Mouse (Mus musculus) mature B cell (primary cell): ENCODE measurements around the gene Six4.
"Not testable (repeated sequence)": the region's sequence is repeated elsewhere in the genome, so short reads cannot be mapped to it uniquely, and the experiment has no call there.

ENCODE experiments used
- in situ Hi-C: fragments of 300-500 bp; cut with MboI; formaldehyde crosslinking; loops from 2 replicates; pipeline ENCODE4 v1.14.3; 2019

Six4 gene

DNA sequence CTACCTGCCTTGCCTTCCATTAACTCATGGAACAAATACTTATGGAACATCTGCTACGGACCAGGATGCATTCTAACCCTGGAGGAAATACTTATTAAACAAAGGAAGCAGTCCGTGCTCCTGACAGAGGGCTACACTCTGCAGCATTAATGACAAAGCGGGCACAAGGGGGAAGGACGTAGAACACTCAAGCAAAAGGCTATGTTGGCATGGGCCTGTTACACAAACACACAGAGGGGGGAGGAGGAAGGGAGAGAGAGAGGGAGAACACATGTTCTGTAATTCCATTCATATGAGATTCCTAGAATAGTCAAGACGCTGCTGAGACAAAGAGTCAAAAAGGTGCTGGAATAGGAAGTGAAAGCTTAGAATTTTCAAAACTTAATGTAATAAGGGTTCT is 24.8 kb downstream of the Six4 start:
- in situ Hi-C loops = no loop called here

DNA sequence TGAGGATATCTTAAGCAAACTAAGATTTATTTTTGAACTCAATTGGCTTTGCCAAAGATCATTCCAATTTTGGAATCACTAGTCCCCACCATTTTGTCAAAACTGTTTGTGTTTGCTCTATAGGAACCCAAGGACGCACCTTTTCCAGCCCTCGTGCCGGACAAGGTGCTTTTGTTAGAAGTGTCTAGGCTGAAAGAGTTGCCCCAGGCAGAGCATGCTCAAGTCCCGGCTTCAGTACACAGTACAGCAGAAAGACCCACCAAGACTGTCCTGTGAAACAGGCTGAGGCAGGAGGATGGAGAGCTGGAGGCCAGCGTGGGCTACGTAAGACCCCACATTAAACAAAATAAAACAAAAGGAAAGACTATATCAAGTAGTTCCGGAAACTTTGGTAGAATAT is 26.2 kb downstream of the Six4 start:
- in situ Hi-C loops = no loop called here

DNA sequence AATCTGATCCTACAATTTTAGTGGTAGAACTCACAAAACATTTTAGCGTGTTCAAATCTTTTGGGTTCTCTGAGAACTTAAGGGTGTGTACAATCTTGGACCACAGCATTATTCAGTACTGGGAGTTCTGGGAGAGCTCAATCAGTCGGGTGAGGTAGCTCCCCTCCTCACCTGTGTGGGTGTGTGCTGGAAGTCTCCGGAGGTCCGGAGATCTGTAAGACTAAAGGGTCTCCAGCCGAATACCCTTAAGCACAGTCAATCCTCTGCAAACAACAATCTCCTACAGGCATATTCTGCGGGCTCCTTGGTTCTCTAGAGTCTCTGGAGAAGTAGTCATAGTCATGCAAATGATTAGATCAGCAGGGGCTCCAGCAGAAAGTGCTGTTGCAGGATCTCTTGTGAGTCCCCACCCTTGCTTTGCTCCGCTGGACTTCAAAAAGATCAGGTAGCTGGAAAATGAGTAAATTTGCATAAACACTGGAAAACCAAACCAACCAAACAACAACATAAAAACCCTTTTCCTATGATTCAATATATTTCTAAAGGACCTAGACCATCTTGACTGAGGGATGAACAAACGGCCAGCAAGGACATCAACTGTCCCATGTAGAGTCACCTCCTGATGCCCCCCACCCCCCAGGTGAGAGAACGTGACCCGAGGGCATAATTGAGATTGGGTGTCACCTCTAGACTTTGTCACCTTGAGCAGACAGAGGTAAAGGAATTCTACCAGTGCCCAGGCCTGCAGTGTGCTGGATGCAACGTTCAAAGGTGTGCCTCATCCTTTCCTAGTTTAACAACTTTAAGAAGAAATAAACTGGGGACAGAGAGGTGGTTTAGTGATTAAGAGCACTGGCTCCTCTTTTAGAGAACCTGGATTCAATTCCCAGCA is 27.3 kb downstream of the Six4 start:
- in situ Hi-C loops = no loop called here

DNA sequence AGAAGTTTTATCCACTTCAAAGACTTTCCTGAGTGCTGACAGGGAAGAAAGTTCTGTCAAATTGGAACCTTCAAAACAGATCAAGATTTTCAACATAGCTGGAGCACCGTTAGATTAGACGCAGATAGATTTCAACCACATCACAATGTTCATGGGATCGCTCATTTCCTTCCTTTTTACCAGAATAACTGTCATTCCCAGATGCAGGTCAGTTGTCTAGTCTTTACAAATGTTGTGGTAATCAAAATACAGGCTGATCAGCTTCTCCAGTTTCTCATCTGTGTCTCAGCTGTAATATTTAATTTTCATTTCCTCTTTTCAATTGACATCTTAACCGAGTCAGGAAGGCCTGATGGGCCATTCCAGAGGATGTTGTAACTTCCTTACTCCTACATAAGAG is 29.5 kb downstream of the Six4 start:
- in situ Hi-C loops = no loop called here

DNA sequence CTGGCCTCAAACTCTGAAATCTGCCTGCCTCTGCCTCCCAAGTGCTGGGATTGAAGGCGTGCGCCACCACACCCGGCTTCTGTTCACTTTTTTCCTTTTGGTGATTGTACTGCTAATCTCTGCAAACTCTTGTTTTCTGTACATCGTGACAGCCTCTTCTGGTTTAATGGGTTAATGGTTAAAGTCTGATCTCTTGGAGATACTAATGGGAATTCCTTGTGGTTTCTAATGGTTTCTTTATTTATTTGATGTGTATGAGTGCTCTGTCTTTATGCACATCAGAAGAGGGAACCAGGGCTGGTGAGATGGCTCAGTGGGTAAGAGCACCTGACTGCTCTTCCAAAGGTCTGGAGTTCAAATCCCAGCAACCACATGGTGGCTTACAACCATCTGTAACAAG is 31.4 kb downstream of the Six4 start:
- in situ Hi-C loops = not testable (repeated sequence)

DNA sequence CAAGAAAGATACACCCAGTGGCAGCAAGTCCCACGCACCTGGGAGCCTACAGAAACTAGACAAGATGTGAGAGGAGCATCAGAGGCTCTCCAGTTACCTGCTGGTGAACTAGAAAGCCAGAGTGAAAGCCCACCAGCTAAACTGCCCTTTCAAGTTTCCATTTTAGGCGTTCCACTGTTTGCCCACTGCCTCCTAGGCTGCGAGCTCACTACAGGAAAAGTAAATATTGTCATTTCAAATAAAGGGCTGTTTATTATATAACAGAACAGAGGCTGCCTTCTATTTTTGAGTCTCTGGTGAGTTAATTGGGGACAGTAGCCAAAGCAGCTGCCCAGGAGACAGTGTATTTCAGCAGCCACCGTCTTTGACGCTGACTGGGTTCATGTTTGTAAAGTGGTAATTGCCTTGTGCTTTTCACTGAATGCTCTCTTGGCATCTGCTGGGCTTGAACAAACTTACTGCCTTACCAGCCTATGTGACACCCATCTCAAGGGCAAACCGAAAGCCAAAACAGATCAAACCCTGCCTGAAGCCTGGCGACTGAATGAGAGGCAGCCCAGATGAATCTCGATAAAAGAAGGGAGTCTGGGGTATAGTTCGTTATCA is 52.3 kb downstream of the Six4 start:
- in situ Hi-C loops = no loop called here

DNA sequence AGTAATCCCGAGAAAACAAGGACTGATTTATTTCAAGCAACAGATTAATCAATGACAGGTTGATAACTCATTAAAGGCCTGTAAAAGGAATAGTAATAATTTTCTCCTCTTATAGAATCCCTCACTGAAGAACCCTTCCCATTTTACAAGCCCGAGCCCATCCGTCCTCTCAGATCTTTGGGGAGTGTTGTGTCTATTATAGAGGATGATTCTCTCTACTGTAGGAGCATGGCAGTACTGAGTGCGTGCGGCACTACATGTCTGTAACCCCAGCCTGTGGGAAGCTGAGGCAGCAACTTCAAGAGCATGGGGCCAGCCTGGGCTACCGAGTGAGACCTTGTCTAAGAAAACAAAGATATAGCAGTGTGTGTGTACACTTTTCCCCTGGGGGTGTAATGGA is 55.8 kb downstream of the Six4 start:
- in situ Hi-C loops = no loop called here

DNA sequence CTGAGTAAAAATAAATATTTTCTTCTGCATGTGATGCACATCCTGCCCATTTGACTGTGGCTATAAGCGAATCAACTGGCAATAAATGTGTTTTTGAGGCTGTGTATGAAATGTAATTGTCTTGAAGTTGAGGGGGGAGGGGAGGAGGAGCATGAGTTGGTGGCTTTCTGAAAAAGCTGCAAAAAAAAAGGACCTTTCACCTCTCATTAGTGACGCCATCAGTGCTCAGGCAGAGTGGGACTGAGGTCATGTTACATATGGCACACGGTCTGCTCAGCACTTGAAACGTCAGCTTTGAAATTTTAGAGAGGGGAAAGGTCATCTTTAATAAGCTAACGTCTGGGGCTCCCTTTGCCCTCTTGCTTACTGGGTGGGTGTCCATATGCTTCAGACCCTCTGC is 57.8 kb downstream of the Six4 start:
- in situ Hi-C loops = no loop called here

DNA sequence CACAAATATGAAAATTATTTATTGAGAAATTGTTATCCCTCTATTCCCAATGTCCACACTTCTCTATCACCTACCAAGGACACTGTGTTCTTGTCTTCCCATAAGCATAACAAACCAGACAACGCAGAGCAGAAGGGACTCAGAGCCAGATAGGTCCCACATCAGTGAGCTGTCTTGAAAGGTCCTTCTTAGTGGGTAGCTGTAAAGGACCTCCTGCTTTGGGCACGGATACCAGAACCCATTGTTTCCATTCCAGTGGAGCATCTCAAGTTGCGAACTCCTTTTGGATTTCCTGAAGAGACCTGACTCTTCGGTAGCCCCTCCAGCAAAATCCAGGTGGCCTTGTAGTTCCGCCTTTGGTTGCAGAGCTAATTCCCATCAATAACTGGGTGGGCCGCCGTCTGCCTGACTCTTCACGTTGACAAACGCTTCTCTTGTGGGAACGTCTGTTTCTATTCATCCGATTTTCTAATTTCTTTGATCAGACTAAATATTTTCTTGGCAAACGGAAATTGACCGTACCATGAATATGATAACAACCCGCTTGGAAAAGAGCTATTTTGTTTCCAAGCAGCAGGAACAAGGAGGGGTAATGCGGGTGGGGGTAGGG is 58.6 kb downstream of the Six4 start:
- in situ Hi-C loops = no loop called here

DNA sequence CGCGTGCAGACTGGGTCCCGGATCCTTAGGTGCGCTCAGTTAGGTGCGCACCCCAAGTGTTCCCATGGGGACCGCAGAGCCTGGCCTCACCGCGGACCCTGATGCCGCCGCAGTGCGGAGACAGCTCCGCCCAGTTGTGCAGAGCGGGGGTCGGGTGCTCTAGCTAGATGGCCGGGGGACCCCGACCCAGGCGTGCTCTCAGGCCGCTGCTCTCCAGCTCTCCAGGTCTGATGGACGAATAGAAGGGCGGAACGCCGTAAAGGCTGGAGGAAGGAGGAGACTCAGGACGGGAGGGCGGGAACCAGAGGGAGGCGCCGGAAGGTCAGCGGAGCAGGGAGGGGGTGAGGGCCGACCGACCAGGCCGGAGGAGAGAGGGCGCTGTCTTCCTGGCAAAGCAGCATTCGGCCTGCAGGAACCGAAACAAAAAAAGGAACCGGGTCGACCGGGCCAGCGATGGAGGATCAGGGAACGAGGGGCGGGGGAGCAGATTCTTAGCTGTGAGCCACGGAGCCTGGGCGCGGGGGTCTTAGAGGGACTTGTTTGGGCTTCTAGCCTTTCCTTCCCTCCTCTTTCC is 59.5 kb downstream of the Six4 start, which contains the start of gene Six1:
Gene Six1, minus strand, starts transcription at position 220 of the 574 bp plus-strand sequence.
- in situ Hi-C loops = no loop called here

DNA sequence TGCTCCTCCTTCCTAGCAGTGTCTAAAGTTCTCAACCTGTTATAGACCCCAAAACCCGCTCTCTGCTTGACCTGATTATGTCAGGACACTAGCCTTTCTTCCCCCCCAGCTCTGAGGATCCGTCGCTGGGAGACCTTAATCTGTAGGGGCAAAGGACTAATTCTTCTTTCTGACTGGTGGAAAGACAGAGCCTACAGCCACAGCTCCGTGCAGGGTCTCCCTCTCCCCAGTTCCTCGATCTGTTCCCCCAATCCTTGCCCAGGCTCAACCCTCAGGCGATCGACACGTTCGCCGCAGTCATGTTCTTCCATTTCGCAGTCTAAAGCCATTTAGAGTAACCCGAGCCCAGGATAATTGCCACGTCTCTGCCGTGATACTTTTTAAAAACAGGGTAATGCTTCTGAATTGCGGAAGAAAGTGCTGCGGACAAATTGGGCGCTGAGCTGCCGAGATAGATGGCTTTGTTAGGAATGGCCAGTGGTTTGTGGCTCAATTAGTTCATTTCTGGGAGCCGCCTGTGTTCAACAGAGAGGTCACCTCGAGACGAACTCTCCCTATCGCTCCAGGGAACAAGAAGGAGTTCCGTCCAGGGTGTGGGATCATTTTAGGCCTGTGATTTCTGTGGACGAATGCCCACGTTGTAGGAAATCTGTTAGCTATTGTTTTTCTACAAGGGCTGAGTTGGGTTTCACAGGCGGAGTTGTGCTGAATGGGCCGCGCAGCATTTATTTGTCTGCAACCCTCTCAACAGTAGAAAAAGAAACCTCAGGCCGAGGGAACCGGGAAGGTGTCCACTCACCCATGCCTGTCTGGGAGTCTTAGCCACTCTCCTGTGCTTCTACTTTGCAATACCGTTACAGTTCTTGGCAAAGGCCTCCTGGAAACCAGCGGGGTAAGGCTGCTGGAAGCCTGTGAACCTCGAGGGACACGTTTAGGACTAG is 60.3 kb downstream of the Six4 start:
- in situ Hi-C loops = no loop called here

DNA sequence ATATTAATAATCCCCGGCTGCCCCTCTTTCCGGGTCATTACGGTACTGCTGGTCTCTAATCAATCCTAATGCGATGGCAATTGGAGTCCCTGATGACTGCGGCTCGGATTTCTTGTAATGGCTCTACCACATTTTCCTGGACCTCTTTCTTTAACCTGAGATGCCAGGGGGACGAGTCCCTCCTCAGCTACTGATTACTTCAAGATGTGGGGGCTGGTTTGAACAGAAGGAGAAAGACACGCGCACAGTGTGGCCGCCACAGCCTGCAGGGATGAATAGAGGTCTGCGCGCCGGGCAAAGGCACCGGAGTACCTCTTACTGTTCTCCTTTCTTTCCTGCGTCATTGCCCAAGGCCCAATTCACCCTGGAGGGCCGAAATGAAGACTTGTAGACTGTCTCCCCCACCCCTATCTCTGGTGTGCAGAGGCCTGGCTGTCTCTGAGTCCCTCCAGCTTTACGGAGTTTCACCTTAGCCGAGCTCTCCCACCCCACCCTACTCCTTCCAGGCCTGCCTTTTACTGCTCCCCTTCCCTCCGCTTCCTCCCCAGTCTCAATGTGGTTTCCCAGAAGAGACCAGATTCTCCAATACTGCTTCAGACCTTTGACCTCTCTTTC is 61.1 kb downstream of the Six4 start:
- in situ Hi-C loops = no loop called here

DNA sequence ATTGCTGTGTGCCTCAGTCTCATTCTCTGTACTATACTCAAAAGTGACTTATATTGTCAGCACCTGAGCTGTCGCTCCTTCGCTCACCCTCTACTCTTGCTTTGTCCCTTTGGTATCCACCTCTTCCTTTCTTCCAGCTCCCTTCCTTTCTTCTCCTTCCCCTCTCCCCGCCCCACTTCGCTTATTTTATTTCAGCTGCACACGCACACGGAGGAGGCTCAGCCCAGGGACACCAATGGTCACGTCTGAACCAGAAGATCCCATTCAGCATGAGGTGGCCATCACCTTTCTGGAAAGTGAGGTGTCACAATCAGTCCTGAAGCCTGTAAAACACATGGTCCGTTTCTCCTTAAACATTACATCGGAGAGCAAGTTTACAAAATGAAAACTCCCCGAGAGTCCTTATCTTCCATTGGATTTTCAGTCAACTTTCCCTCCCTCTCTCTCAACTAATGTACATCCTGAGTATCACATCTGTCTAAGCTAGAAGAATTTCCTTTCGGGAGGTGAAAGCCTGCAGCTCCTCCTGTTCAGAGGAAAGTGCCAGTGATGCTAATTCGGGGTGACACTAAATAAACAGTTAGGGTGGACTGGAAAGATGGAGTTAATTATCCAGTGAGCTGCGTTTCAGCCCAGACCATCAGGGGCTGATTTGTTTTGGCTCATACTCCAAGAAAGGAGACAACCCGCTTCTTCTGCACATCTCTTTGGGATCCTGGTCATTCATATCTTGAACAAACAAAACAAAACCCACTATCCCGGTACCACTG is 62.3 kb downstream of the Six4 start:
- in situ Hi-C loops = no loop called here

DNA sequence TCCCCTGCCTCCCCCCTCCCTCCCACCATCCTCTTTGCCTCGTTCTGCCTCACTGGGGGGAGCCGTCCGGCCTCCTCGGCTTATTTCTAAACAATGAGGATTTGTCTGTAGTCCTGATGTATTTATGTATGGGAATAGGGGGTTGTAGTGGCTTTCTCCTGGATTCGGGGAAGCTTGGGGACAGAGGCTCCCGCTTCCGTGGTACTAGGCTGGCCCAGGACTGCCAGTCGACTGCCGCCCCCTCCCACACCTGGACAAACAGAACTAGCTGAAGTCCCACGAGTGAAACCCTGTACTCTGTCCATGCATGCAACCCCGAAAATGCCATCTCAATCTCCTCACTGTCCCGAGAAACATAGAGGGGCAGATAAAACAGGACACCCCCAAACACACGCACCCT is 63.0 kb downstream of the Six4 start:
- in situ Hi-C loops = no loop called here
